Comparison of ENCODE assay signal across 18 mouse cellular contexts in genomic region chr10:127085633-127086032, GRCm38 (mm10). TPM values are rescaled to one million over a fixed set of nuclear protein-coding genes. Genes with fewer than 3 reads are reported as not detected.
A peak's percentile ranks its signal among the peaks of the same experiment; 100 is the strongest.
DNase-seq lines count a peak whose midpoint lies in the region; ATAC-seq and TF ChIP-seq lines count a peak whose summit lies in the region.
"Had no signal": no experiment of that assay in that cellular context is flagged by ENCODE, and none has a peak within 500 bp of the region (broad histone marks: within the 10 kb centered on the region; RNA-seq: fewer than 3 reads in every experiment).

No protein-coding gene starts in this region.

- peak; percentile 36; the same call in 1 of the 2 replicates for TF ChIP-seq CTCF in intestine, postnatal 0 days (IDR thresholded peaks at IDR 0.05; ENCODE audit: low read depth)
- peak; percentile 7; the same call in 1 of the 2 replicates for TF ChIP-seq CTCF in liver, adult 2 months (IDR thresholded peaks at IDR 0.05; ENCODE audit: low read depth, low read length)
- TF ChIP-seq CTCF in stomach, postnatal 0 days (IDR thresholded peaks at IDR 0.05; ENCODE audit: low read depth), result peak; percentile 41

- H3K4me3 ChIP-seq in intestine, postnatal 0 days (ENCODE audit: low read depth, low read length), result no peak overlapping the region
- no peak overlapping the region for H3K4me3 ChIP-seq in intestine, embryonic 15.5 days (replicated peaks)
- no peak overlapping the region for H3K4me3 ChIP-seq in liver, adult 2 months (ENCODE audit: insufficient read depth, low read depth, low read length)
- no peak overlapping the region for H3K4me3 ChIP-seq in liver, embryonic 12.5 days
- no peak overlapping the region for H3K4me3 ChIP-seq in stomach, postnatal 0 days (ENCODE audit: low read depth, low read length)
- H3K4me3 ChIP-seq: embryonic facial prominence, embryonic 12.5 days; heart, embryonic 12.5 days; hindbrain, embryonic 10.5 days; hindbrain, embryonic 15.5 days had no signal

- H3K79me2 ChIP-seq in liver, adult 2 months (ENCODE audit: control insufficient read depth, insufficient read depth, low read length), result no peaks in the 10 kb centered on the region

- 55% methylated on average over 6 of the region's 6 CpGs for WGBS in intestine, postnatal 0 days
- WGBS in intestine, embryonic 15.5 days, result 63% methylated on average over 6 of the region's 6 CpGs
- 74% methylated on average over 6 of the region's 6 CpGs for WGBS in liver, adult 2 months
- WGBS in liver, embryonic 12.5 days (ENCODE audit: insufficient replicate concordance), result 67% methylated on average over 6 of the region's 6 CpGs
- WGBS in stomach, postnatal 0 days, result 60% methylated on average over 6 of the region's 6 CpGs

- H3K4me2 ChIP-seq in intestine, postnatal 0 days (replicated peaks; ENCODE audit: low read depth), result no peak overlapping the region
- no peak overlapping the region for H3K4me2 ChIP-seq in intestine, embryonic 15.5 days (replicated peaks)
- no peak overlapping the region for H3K4me2 ChIP-seq in liver, embryonic 12.5 days
- H3K4me2 ChIP-seq in stomach, postnatal 0 days (replicated peaks; ENCODE audit: low read depth), result no peak overlapping the region
- H3K4me2 ChIP-seq: embryonic facial prominence, embryonic 12.5 days; heart, embryonic 12.5 days; hindbrain, embryonic 15.5 days had no signal

- no peak overlapping the region for H3K9ac ChIP-seq in intestine, postnatal 0 days (ENCODE audit: low read depth, low read length)
- no peak overlapping the region for H3K9ac ChIP-seq in intestine, embryonic 15.5 days
- no peak overlapping the region for H3K9ac ChIP-seq in liver, adult 2 months (ENCODE audit: low read depth, low read length)
- no peak overlapping the region for H3K9ac ChIP-seq in liver, embryonic 12.5 days
- no peak overlapping the region for H3K9ac ChIP-seq in stomach, postnatal 0 days (ENCODE audit: low read length)
- H3K9ac ChIP-seq: embryonic facial prominence, embryonic 12.5 days; heart, embryonic 12.5 days; hindbrain, embryonic 15.5 days had no signal

- no peak for TF ChIP-seq EP300 in stomach, postnatal 0 days (optimal IDR thresholded peaks at IDR 0.05)

- no peak for TF ChIP-seq POLR2A in liver, adult 2 months (IDR thresholded peaks at IDR 0.05; ENCODE audit: extremely low read depth, insufficient read depth, low read length)

- no peak for DNase-seq in liver, adult 2 months (ENCODE audit: extremely low read depth, low read depth, low spot score)
- no peak for DNase-seq in stomach, postnatal 0 days (ENCODE audit: low spot score)
- DNase-seq in heart, adult 18-20 months, result no peak
- DNase-seq: adrenal gland, postnatal 14 days; cerebellum, adult 2 months; cerebellum, postnatal 14 days; embryo, embryonic 11 days; gastrocnemius, postnatal 14 days had no signal

- peaks cover 66% of the 10 kb centered on the region for H3K27me3 ChIP-seq in intestine, postnatal 0 days (replicated peaks; ENCODE audit: control insufficient read depth, insufficient read depth, low read length)
- H3K27me3 ChIP-seq in intestine, embryonic 15.5 days (replicated peaks), result peaks cover 58% of the 10 kb centered on the region
- H3K27me3 ChIP-seq in liver, adult 2 months (ENCODE audit: control insufficient read depth, insufficient read depth, low read length), result 0 out of 2 replicates have a peak, but pooled peaks cover 3% of the 10 kb centered on the region
- H3K27me3 ChIP-seq in liver, embryonic 12.5 days (replicated peaks), result peaks cover 56% of the 10 kb centered on the region
- peaks cover 5% of the 10 kb centered on the region for H3K27me3 ChIP-seq in stomach, postnatal 0 days (ENCODE audit: control insufficient read depth, insufficient read depth, low read length)

- H3K4me1 ChIP-seq in intestine, postnatal 0 days (replicated peaks; ENCODE audit: control insufficient read depth, insufficient read depth, low read length), result peaks cover 5% of the 10 kb centered on the region; the same call in 1 of the 2 replicates
- peaks cover 20% of the 10 kb centered on the region for H3K4me1 ChIP-seq in intestine, embryonic 15.5 days (replicated peaks)
- H3K4me1 ChIP-seq in liver, adult 2 months (ENCODE audit: control insufficient read depth, insufficient read depth, low read length), result peaks cover 20% of the 10 kb centered on the region
- H3K4me1 ChIP-seq in liver, embryonic 12.5 days, result peaks cover 21% of the 10 kb centered on the region
- no peaks in the 10 kb centered on the region for H3K4me1 ChIP-seq in stomach, postnatal 0 days (replicated peaks; ENCODE audit: control insufficient read depth, insufficient read depth)

- no peak overlapping the region for H3K27ac ChIP-seq in intestine, postnatal 0 days (ENCODE audit: low read depth, low read length)
- no peak overlapping the region for H3K27ac ChIP-seq in intestine, embryonic 15.5 days
- no peak overlapping the region for H3K27ac ChIP-seq in liver, adult 2 months (replicated peaks; ENCODE audit: insufficient read depth, low read depth, low read length)
- no peak overlapping the region for H3K27ac ChIP-seq in liver, embryonic 12.5 days
- no peak overlapping the region for H3K27ac ChIP-seq in stomach, postnatal 0 days (replicated peaks)
- H3K27ac ChIP-seq: embryonic facial prominence, embryonic 12.5 days; hindbrain, embryonic 10.5 days; hindbrain, embryonic 15.5 days had no signal

- no peak for ATAC-seq in intestine, postnatal 0 days
- no peak for ATAC-seq in intestine, embryonic 15.5 days
- ATAC-seq in liver, embryonic 12.5 days, result no peak
- ATAC-seq in activated CD4-positive, CD25-positive, alpha-beta regulatory T cell, adult 4 months, result peak; percentile 16
- no peak for ATAC-seq in stomach, postnatal 0 days (ENCODE audit: low FRiP score, low TSS enrichment)
- ATAC-seq: forebrain, embryonic 16.5 days; inflammation-experienced regulatory T-cells, adult 6 months had no signal

- H3K9me3 ChIP-seq in intestine, postnatal 0 days (ENCODE audit: control insufficient read depth), result no peaks in the 10 kb centered on the region
- no peaks in the 10 kb centered on the region for H3K9me3 ChIP-seq in intestine, embryonic 15.5 days
- no peaks in the 10 kb centered on the region for H3K9me3 ChIP-seq in liver, embryonic 12.5 days (replicated peaks)
- H3K9me3 ChIP-seq in stomach, postnatal 0 days (ENCODE audit: control insufficient read depth, low read length), result no peaks in the 10 kb centered on the region
- H3K9me3 ChIP-seq: embryonic facial prominence, embryonic 12.5 days; heart, embryonic 12.5 days; hindbrain, embryonic 10.5 days; hindbrain, embryonic 15.5 days had no signal

- no peaks in the 10 kb centered on the region for H3K36me3 ChIP-seq in intestine, postnatal 0 days (ENCODE audit: control insufficient read depth, insufficient read depth)
- no peaks in the 10 kb centered on the region for H3K36me3 ChIP-seq in intestine, embryonic 15.5 days
- no peaks in the 10 kb centered on the region for H3K36me3 ChIP-seq in liver, adult 2 months (ENCODE audit: control insufficient read depth, insufficient read depth, low read length)
- no peaks in the 10 kb centered on the region for H3K36me3 ChIP-seq in liver, embryonic 12.5 days
- H3K36me3 ChIP-seq in stomach, postnatal 0 days (ENCODE audit: control insufficient read depth, insufficient read depth, low read length), result no peaks in the 10 kb centered on the region
- H3K36me3 ChIP-seq: embryonic facial prominence, embryonic 12.5 days; heart, embryonic 12.5 days; hindbrain, embryonic 10.5 days had no signal

RNA-seq across cellular contexts. Expression of gene Agap2, which starts 10.5 kb away (rescaled TPM):
- 0.07 and 0.20 TPM in 2 replicates for polyA plus RNA-seq in intestine, postnatal 0 days (2015; fragmentation: Nextera tagmentation; extraction: Ambion mirVana)
- 0.16 and 0.43 TPM in 2 replicates for polyA plus RNA-seq in intestine, embryonic 15.5 days (2015; fragmentation: Nextera tagmentation; extraction: Ambion mirVana)
- total RNA-seq in liver, adult 2 months (2014; rRNA removed), result 0.28 and 0.81 TPM in 2 replicates
- polyA plus RNA-seq in liver, adult 2 months (2012; rRNA removed), result 0.44 and 0.55 TPM in 2 replicates
- polyA plus RNA-seq in liver, embryonic 12.5 days (2016; fragmentation: Nextera tagmentation; extraction: Ambion mirVana), result 0.92 and 1.6 TPM in 2 replicates
- polyA plus RNA-seq in activated CD4-positive, CD25-positive, alpha-beta regulatory T cell, adult 4 months (2017; shearing (Covaris generic)), result 10 to 100 TPM; 20.4 to 29.9 TPM
- polyA plus RNA-seq in stomach, postnatal 0 days (2015; fragmentation: Nextera tagmentation; extraction: Ambion mirVana), result 0.04 and 0.08 TPM in 2 replicates
- total RNA-seq in heart, adult 18-20 months (2021), result 1 to 10 TPM; 4.2 to 6.1 TPM

RNA-seq across cellular contexts. Expression of gene Tspan31, which starts 15.6 kb away (rescaled TPM):
- 264 and 300 TPM in 2 replicates for polyA plus RNA-seq in intestine, postnatal 0 days (2015; fragmentation: Nextera tagmentation; extraction: Ambion mirVana)
- 167 and 181 TPM in 2 replicates for polyA plus RNA-seq in intestine, embryonic 15.5 days (2015; fragmentation: Nextera tagmentation; extraction: Ambion mirVana)
- total RNA-seq in liver, adult 2 months (2014; rRNA removed), result 269 and 278 TPM in 2 replicates
- 268 and 298 TPM in 2 replicates for polyA plus RNA-seq in liver, adult 2 months (2012; rRNA removed)
- 75.2 and 81.9 TPM in 2 replicates for polyA plus RNA-seq in liver, embryonic 12.5 days (2016; fragmentation: Nextera tagmentation; extraction: Ambion mirVana)
- 100 to 1,000 TPM in 1 of 2 experiments, 10 to 100 TPM in 1; 99.2 to 103 TPM for polyA plus RNA-seq in activated CD4-positive, CD25-positive, alpha-beta regulatory T cell, adult 4 months (2017; shearing (Covaris generic))
- 82.8 and 87.7 TPM in 2 replicates for polyA plus RNA-seq in stomach, postnatal 0 days (2015; fragmentation: Nextera tagmentation; extraction: Ambion mirVana)
- total RNA-seq in heart, adult 18-20 months (2021), result 10 to 100 TPM; 44.7 to 47.4 TPM

RNA-seq across cellular contexts. Expression of gene Cdk4, which starts 22.3 kb away (rescaled TPM):
- 500 and 515 TPM in 2 replicates for polyA plus RNA-seq in intestine, postnatal 0 days (2015; fragmentation: Nextera tagmentation; extraction: Ambion mirVana)
- polyA plus RNA-seq in intestine, embryonic 15.5 days (2015; fragmentation: Nextera tagmentation; extraction: Ambion mirVana), result 1,579 and 1,616 TPM in 2 replicates
- total RNA-seq in liver, adult 2 months (2014; rRNA removed), result 37.9 and 41.3 TPM in 2 replicates
- 54.3 and 58.7 TPM in 2 replicates for polyA plus RNA-seq in liver, adult 2 months (2012; rRNA removed)
- 766 and 777 TPM in 2 replicates for polyA plus RNA-seq in liver, embryonic 12.5 days (2016; fragmentation: Nextera tagmentation; extraction: Ambion mirVana)
- polyA plus RNA-seq in activated CD4-positive, CD25-positive, alpha-beta regulatory T cell, adult 4 months (2017; shearing (Covaris generic)), result 100 to 1,000 TPM; 304 to 317 TPM
- polyA plus RNA-seq in stomach, postnatal 0 days (2015; fragmentation: Nextera tagmentation; extraction: Ambion mirVana), result 469 and 472 TPM in 2 replicates
- 10 to 100 TPM; 81.5 to 84.1 TPM for total RNA-seq in heart, adult 18-20 months (2021)

RNA-seq across cellular contexts. Expression of gene March9, which starts 25.6 kb away (rescaled TPM):
- polyA plus RNA-seq in intestine, postnatal 0 days (2015; fragmentation: Nextera tagmentation; extraction: Ambion mirVana), result 0.91 and 1.1 TPM in 2 replicates
- polyA plus RNA-seq in intestine, embryonic 15.5 days (2015; fragmentation: Nextera tagmentation; extraction: Ambion mirVana), result 0.74 and 0.91 TPM in 2 replicates
- 0.09 and 0.34 TPM in 2 replicates for total RNA-seq in liver, adult 2 months (2014; rRNA removed)
- polyA plus RNA-seq in liver, adult 2 months (2012; rRNA removed), result 0.44 and 0.52 TPM in 2 replicates
- 0.06 and 0.20 TPM in 2 replicates for polyA plus RNA-seq in liver, embryonic 12.5 days (2016; fragmentation: Nextera tagmentation; extraction: Ambion mirVana)
- 1 to 10 TPM in 1 of 2 experiments, under 1 TPM in 1; 0.65 to 1.0 TPM for polyA plus RNA-seq in activated CD4-positive, CD25-positive, alpha-beta regulatory T cell, adult 4 months (2017; shearing (Covaris generic))
- polyA plus RNA-seq in stomach, postnatal 0 days (2015; fragmentation: Nextera tagmentation; extraction: Ambion mirVana), result 0.75 and 0.81 TPM in 2 replicates
- total RNA-seq in heart, adult 18-20 months (2021), result 1 to 10 TPM; 2.9 to 3.5 TPM

RNA-seq across cellular contexts. Expression of gene Os9, which starts 35.3 kb away (rescaled TPM):
- polyA plus RNA-seq in intestine, postnatal 0 days (2015; fragmentation: Nextera tagmentation; extraction: Ambion mirVana), result 113 and 116 TPM in 2 replicates
- polyA plus RNA-seq in intestine, embryonic 15.5 days (2015; fragmentation: Nextera tagmentation; extraction: Ambion mirVana), result 93.0 and 104 TPM in 2 replicates
- 130 TPM in 2 replicates for total RNA-seq in liver, adult 2 months (2014; rRNA removed)
- 128 and 130 TPM in 2 replicates for polyA plus RNA-seq in liver, adult 2 months (2012; rRNA removed)
- 49.5 and 51.4 TPM in 2 replicates for polyA plus RNA-seq in liver, embryonic 12.5 days (2016; fragmentation: Nextera tagmentation; extraction: Ambion mirVana)
- polyA plus RNA-seq in activated CD4-positive, CD25-positive, alpha-beta regulatory T cell, adult 4 months (2017; shearing (Covaris generic)), result 10 to 100 TPM; 51.3 to 75.5 TPM
- polyA plus RNA-seq in stomach, postnatal 0 days (2015; fragmentation: Nextera tagmentation; extraction: Ambion mirVana), result 81.9 and 82.0 TPM in 2 replicates
- 10 to 100 TPM; 23.2 to 28.8 TPM for total RNA-seq in heart, adult 18-20 months (2021)
